Mouse (Mus musculus) megakaryocyte, embryonic 14.5 days (primary cell): ENCODE measurements around the gene Gipc3.

Source experiments
- FLI1 ChIP-seq: IDR thresholded peaks from 2 replicates; pipeline ENCODE4 v1.6.1; 2012; ENCODE audit warnings: low read length, inconsistent platforms, mixed read lengths
- GATA1 ChIP-seq: IDR thresholded peaks from 3 replicates; pipeline ENCODE4 v1.6.1; 2012; ENCODE audit warnings: mixed read lengths, low read length, inconsistent platforms, borderline replicate concordance

DNA sequence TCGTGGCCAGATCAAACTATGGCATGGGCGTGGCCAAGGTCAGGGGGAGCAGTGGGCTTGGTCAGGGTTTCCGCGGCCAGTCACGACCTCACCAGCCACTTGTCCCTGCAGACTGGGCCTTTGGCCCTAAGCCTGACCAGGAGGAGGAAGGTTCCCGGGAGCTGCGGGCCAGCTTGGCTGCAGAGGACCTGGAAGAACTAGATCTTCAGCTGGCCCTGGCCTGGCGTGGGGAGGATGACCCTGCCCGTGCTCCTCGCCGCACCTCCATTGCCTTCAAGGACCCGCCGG lies 47.6 kb upstream of the Gipc3 start:
- TF ChIP-seq GATA1 (no peak), FLI1 (no peak)
